Mouse (Mus musculus): ENCODE data around the gene Mylpf. TPM values are rescaled to one million over a fixed set of nuclear protein-coding genes. Genes with fewer than 3 reads are reported as not detected.
A peak's percentile ranks its signal among the peaks of the same experiment; 100 is the strongest.

Gene Mylpf
- polyA plus RNA-seq, 1 experiment from 2014 or later: 14.0 TPM

DNA sequence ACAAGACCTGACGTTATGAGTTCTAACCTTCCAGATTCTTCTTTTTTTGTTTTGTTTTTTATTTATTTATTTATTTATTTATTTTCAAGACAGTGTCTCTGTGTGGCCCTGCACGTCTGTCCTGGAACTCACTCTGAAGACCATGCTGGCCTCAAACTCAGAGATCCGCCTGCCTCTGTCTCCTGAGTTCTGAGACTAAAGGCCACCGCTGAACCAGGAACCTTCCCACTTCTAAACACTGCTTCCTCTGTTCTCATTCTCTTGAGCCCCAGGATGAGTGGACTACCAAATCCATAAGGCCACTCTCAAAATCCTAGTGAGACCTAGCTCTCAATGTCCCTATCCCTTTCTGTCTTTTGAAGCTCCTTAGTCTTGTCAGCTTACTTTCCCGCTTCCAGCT is 1.2 kb downstream of the Mylpf start:
- Histone ChIP-seq H3K27me3 (no peaks in the 10 kb centered on the region), H3K9me3 (no peaks in the 10 kb centered on the region), H3K36me3 (no peaks in the 10 kb centered on the region), H3K4me1 (peaks cover 28% of the 10 kb centered on the region), H3K27ac (no peak overlapping the region), H3K9ac (no peak overlapping the region), H3K4me3 (no peak overlapping the region), H3K4me2 (peak overlapping the region; percentile 75; the same call in 1 of the 2 replicates)
- WGBS: 78% methylated on average over 5 of the region's 5 CpGs
- no peak for ATAC-seq (ENCODE audit: borderline replicate concordance, extremely low read depth, low FRiP score, low TSS enrichment)

DNA sequence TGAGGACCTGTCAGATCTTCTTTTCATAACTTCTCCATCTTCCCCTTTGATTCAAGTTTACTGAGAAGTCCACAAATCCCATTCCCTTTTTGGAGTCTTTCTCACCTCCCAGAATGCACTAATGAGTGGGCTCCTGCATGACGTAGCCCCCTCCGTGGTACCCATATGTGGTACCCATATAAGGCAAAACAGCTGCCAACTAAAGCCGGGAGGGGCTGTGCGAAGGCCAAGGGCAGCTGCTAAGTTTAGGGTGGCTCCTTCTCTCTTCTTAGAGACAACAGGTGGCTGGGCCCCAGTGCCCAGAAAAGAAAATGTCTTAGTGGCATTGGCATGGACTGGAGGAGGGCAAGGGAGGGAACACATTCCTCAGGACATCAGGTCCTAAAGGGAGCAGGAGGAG is 1.6 kb downstream of the Mylpf start:
- no peak overlapping the region for H3K4me3 ChIP-seq
- no peak overlapping the region for H3K9ac ChIP-seq
- no peak for ATAC-seq (ENCODE audit: borderline replicate concordance, extremely low read depth, low FRiP score, low TSS enrichment)
- no peak overlapping the region for H3K27ac ChIP-seq
- no peaks in the 10 kb centered on the region for H3K9me3 ChIP-seq
- no peak overlapping the region for H3K4me2 ChIP-seq
- no peaks in the 10 kb centered on the region for H3K36me3 ChIP-seq
- H3K27me3 ChIP-seq: no peaks in the 10 kb centered on the region
- H3K4me1 ChIP-seq: peaks cover 29% of the 10 kb centered on the region
- WGBS: 88% methylated on average over 4 of the region's 4 CpGs

DNA sequence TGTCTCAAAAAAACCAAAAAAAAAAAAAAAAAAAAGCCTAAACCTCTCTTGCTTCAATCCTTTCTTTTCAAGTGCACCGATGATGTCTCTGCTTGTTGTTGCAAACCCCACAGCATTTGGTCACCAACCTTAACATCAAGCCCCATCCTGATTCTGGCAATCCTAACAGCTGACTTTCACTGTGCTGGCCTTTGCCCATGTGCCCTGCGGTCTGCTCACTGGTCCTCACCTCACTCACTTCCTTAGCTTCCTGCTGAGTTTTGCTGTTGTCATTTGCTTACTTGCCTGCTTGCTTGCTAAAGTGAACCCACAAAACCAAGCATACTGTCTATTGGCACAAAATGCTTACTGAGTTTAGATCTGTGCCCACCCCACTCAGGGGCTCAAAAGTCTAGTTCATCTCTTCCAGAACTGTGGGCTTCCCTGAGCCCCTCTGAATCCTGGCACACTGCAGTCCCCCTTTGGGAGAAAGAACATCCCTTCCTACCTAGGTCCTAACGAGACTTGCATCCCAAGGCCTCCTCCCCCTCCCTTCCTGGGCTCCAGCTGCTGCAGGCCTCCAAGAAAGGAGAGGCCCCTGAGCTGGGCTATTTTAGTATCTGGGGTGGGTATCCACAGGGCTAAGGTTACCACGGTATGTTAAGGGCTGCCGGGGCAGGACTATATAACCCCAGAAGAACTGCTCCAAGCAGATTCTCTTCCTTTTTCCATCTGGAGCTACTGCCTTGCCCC is 2.5 kb downstream of the Mylpf start:
- no peak for ATAC-seq (ENCODE audit: borderline replicate concordance, extremely low read depth, low FRiP score, low TSS enrichment)
- Histone ChIP-seq H3K4me2 (no peak overlapping the region), H3K4me1 (peaks cover 26% of the 10 kb centered on the region), H3K9ac (no peak overlapping the region), H3K4me3 (no peak overlapping the region), H3K27me3 (no peaks in the 10 kb centered on the region), H3K36me3 (no peaks in the 10 kb centered on the region), H3K27ac (no peak overlapping the region), H3K9me3 (no peaks in the 10 kb centered on the region)
- 73% methylated on average over 5 of the region's 5 CpGs for WGBS

DNA sequence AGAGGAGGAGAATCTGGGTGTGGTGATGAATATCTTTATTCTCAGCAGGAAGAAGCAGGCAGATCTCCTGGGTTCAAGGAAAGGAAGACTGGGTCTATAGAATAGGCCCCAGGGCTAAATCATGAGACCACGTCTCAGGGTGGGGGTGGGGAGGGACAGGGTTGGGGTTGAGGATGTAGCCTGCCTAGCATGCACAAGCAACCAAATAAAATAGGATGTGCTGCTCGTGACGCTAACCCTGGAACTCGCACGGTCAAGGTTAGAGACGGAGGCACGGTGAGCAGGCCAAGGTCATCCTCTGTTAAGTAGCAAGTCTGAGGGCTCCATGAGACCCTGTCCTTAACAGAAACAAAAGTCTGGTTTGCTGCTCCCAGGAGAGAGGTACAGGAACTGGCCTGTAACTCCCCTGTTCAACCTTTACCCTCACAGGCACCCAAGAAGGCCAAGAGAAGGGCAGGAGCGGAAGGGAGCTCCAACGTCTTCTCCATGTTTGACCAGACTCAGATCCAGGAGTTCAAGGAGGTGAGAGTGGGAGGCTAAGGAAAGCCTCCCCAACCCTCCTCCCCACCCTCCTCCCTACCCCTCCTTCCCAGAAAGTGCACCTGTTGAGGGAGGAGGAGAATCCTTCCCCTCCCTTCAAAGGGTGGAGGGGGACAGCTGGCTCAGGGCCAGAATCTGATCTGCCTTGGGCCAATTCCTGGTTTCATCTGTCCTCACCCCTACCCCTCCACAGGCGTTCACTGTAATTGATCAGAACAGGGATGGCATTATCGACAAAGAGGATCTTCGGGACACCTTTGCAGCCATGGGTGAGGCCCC is 4.0 kb downstream of the Mylpf start:
- H3K9ac ChIP-seq: no peak overlapping the region
- no peaks in the 10 kb centered on the region for H3K9me3 ChIP-seq
- no peak overlapping the region for H3K27ac ChIP-seq
- no peak overlapping the region for H3K4me2 ChIP-seq
- WGBS: 86% methylated on average over 12 of the region's 12 CpGs
- no peak for ATAC-seq (ENCODE audit: borderline replicate concordance, extremely low read depth, low FRiP score, low TSS enrichment)
- H3K36me3 ChIP-seq: no peaks in the 10 kb centered on the region
- no peaks in the 10 kb centered on the region for H3K27me3 ChIP-seq
- H3K4me1 ChIP-seq: peaks cover 14% of the 10 kb centered on the region
- H3K4me3 ChIP-seq: no peak overlapping the region

DNA sequence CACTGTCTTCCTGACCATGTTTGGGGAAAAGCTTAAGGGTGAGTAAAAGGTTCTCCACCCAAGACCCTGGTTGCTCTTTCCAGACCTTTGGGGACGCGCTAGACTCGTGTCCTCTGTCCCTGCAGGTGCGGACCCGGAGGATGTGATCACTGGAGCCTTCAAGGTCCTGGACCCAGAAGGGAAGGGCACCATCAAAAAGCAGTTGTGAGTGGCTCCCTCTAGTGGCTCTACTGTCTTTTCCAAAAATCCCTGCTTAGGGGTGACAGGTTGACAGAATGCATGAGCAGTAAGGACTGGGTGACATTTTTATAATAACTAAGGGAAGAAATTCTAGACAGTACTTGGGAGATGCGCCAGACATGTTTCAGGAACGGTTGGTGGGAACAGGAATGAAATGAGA is 4.8 kb downstream of the Mylpf start:
- peaks cover 14% of the 10 kb centered on the region for H3K4me1 ChIP-seq
- H3K4me3 ChIP-seq: no peak overlapping the region
- H3K27ac ChIP-seq: no peak overlapping the region
- H3K27me3 ChIP-seq: no peaks in the 10 kb centered on the region
- H3K4me2 ChIP-seq: no peak overlapping the region
- 39% methylated on average over 7 of the region's 7 CpGs for WGBS
- no peaks in the 10 kb centered on the region for H3K36me3 ChIP-seq
- no peak for ATAC-seq (ENCODE audit: borderline replicate concordance, extremely low read depth, low FRiP score, low TSS enrichment)
- no peaks in the 10 kb centered on the region for H3K9me3 ChIP-seq
- no peak overlapping the region for H3K9ac ChIP-seq

DNA sequence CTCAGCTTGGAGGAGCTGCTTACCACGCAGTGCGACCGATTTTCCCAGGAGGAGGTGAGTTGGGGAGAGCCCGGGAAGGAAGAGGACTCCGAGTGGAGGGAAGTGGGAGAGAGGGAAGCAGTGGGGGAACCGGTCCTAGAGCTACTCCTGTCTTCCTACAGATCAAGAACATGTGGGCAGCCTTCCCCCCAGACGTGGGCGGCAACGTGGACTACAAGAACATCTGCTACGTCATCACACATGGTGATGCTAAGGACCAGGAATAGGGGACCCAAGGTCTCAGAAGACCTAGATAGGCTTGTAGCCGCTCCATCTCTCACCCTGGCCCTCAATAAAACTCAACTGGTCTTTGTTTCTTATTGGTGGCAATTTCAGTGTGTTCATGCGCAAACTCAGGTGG is 5.2 kb downstream of the Mylpf start:
- Histone ChIP-seq H3K4me2 (peak overlapping the region; percentile 63; the same call in 1 of the 2 replicates), H3K9me3 (no peaks in the 10 kb centered on the region), H3K36me3 (no peaks in the 10 kb centered on the region), H3K27ac (no peak overlapping the region), H3K27me3 (no peaks in the 10 kb centered on the region), H3K9ac (no peak overlapping the region), H3K4me1 (peaks cover 14% of the 10 kb centered on the region), H3K4me3 (no peak overlapping the region)
- 60% methylated on average over 12 of the region's 12 CpGs for WGBS
- ATAC-seq (ENCODE audit: borderline replicate concordance, extremely low read depth, low FRiP score, low TSS enrichment): no peak

DNA sequence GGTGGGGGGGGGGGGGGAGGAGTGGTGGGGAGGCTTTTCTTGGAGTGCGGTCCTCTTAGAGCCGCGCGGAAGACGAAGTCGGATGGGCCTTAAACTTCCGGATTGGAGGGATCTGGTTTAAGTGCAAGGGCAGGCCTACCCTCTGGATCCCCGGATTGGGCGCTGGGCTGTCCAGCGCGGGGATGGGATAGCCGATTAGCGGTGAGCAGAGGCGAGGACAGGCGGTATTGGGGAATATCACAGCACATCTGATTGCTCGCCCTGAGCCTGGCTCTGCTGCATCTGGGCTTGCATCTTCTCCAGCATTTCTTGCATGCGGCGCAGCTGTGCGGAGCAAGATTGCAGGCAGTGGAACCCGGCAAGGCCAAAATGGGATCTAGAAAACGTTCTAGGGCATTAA is 5.8 kb downstream of the Mylpf start:
- ATAC-seq (ENCODE audit: borderline replicate concordance, extremely low read depth, low FRiP score, low TSS enrichment): no peak
- Histone ChIP-seq H3K36me3 (no peaks in the 10 kb centered on the region), H3K9me3 (no peaks in the 10 kb centered on the region), H3K9ac (peak overlapping the region; percentile 64), H3K4me3 (peak overlapping the region; percentile 34; the same call in 1 of the 2 replicates), H3K4me2 (peak overlapping the region; percentile 63), H3K4me1 (peaks cover 11% of the 10 kb centered on the region), H3K27ac (no peak overlapping the region), H3K27me3 (no peaks in the 10 kb centered on the region)
- 39% methylated on average over 21 of the region's 21 CpGs for WGBS

DNA sequence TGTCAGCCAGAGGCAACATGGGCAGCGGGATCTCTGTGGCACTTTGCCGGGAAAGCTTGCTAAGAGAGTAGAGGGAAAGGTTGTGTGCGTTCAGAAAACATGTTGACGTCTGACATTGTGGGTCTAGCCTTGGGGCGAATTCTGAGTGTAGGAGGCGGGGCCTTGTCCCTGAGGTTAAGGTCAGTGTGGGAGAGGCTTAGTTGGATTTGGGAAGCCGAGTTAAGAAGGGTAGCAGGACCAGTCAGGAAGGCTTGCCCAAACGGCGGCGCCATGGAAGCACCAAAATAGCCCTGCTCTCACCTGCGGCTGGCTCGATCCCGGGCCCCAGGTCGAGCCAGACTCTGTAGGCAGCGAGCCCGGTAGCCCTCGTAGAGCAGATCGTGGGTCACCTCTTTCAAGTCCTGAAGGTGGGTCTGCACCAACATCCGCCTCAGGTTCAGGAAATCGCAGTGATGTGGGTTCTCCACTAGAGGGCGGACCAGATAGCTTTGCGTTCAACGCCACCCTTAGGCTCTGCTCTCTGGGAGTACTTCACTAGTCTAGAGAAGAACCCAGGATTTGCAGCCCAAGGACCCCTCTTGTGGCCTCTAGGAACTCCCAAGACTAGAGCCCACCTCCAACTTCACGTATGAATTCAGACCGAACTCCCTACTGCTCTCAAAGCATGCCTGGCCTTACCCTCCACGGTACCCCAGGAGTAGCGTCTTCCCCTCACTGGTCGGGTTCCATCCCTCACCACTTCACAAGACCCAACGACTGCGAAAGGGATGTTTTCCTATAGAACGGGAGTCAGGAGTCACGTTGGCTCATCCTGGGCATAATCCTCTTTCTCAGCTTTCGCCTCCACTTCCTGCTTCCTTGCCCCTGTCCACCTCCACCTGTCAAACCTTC is 6.5 kb downstream of the Mylpf start:
- Histone ChIP-seq H3K4me1 (peaks cover 11% of the 10 kb centered on the region), H3K27ac (no peak overlapping the region)
- 21% methylated on average over 33 of the region's 33 CpGs for WGBS

DNA sequence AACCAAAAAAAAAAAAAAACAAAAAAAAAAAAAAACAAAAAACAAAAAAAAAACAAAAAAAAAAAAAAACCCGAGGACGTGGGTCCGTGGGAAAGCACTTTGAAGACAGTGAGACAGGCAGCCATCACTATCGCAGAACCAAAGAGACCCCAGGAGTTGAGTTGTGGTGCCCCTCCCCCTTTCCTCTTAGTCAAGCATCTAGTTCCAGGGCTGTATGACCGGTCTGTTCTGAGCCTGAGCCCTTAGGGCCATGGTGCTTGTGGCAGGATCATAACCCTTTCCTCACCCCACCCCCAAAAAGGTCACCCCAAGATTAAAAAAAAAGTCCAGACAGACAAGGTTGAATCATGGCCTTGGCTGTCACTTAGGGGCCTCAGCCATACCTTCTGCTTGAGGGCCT is 7.6 kb downstream of the Mylpf start:
- WGBS: 86% methylated on average over 5 of the region's 5 CpGs
- Histone ChIP-seq H3K9me3 (no peaks in the 10 kb centered on the region), H3K27ac (no peak overlapping the region), H3K4me3 (no peak overlapping the region), H3K4me2 (no peak overlapping the region), H3K36me3 (no peaks in the 10 kb centered on the region), H3K27me3 (no peaks in the 10 kb centered on the region), H3K4me1 (peaks cover 11% of the 10 kb centered on the region), H3K9ac (no peak overlapping the region)
- ATAC-seq (ENCODE audit: borderline replicate concordance, extremely low read depth, low FRiP score, low TSS enrichment): no peak

More for the DNA sequence above, 6.5 kb downstream of the Mylpf start:
- H3K4me2 ChIP-seq: peak overlapping the region; percentile 63
- no peak for ATAC-seq (ENCODE audit: borderline replicate concordance, extremely low read depth, low FRiP score, low TSS enrichment)
- peak overlapping the region; percentile 64 for H3K9ac ChIP-seq
- H3K27me3 ChIP-seq: no peaks in the 10 kb centered on the region
- H3K36me3 ChIP-seq: no peaks in the 10 kb centered on the region
- H3K4me3 ChIP-seq: peak overlapping the region; percentile 34
- no peaks in the 10 kb centered on the region for H3K9me3 ChIP-seq

DNA sequence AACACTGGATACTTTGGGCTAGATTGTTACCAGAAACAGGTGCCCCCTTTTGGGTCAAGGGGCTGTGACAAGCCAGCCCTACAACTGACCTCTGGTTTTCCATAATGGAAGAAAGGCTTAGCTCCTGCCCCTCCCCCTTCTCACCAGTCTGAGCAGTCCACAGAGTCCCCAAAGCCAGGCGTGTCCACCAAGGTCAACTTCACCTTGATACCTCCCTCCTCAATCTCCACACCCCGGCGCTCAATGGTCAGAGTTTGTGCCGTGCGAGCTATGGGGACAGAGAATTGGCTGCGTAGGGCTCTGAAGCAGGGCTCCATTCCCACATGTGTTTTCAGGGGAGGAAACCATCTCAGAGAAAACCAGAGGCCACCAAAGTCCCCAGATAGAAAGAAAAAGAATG is 8.8 kb downstream of the Mylpf start:
- no peak for ATAC-seq (ENCODE audit: borderline replicate concordance, extremely low read depth, low FRiP score, low TSS enrichment)
- Histone ChIP-seq H3K27ac (no peak overlapping the region), H3K4me2 (no peak overlapping the region), H3K36me3 (no peaks in the 10 kb centered on the region), H3K4me3 (no peak overlapping the region), H3K4me1 (peaks cover 11% of the 10 kb centered on the region), H3K9me3 (no peaks in the 10 kb centered on the region), H3K27me3 (no peaks in the 10 kb centered on the region), H3K9ac (no peak overlapping the region)
- 85% methylated on average over 6 of the region's 6 CpGs for WGBS

DNA sequence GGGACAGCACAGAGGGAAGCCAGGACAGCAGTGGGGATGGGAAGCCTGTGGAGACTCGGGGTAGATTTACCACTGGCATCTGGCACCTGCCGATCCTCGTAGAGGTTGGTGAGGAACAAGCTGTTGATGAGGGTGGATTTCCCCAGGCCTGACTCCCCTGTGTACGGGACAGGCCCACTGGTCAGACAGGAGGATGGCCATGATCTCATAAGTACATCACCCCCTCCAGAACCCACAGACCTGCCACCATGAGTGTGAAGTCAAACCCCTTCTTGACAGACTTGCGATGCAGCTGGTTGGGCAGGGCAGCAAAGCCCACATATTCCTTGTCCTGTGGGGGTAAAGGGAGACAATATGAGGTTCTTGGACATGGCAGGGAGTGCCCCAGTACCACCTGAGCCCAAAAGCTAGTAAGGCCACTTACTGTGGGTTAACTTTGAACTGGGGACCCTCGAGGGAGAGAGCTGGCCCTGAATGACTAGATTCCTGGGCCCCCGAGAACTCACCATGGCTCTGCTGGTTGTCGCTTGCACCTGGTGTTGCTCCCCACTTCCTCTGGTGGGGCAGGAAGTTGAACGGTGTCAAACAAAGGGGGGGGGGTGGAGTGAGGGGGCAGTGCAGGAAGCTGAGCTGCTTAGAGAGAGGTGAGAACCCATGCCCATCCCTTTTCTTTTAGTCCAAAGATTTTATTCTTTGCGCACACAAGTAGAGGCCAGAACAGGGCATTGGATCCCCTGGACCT is 9.4 kb downstream of the Mylpf start:
- Histone ChIP-seq H3K4me2 (no peak overlapping the region), H3K9ac (no peak overlapping the region), H3K4me1 (peaks cover 11% of the 10 kb centered on the region), H3K27me3 (no peaks in the 10 kb centered on the region), H3K27ac (no peak overlapping the region), H3K4me3 (no peak overlapping the region), H3K9me3 (no peaks in the 10 kb centered on the region), H3K36me3 (no peaks in the 10 kb centered on the region)
- WGBS: 58% methylated on average over 10 of the region's 10 CpGs
- no peak for ATAC-seq (ENCODE audit: borderline replicate concordance, extremely low read depth, low FRiP score, low TSS enrichment)
